Mouse (Mus musculus) testis, postnatal 10 days (tissue): ENCODE results near the gene Phyh.

Source experiments
- DNase-seq: peaks from one replicate; pipeline ENCODE4 v3.0.0; 2021; ENCODE audit warnings: low spot score

The Phyh gene

GRCm38 (mm10) chr2:4918860-4919739, at the start of gene Phyh:
Phyh (plus strand) TSS chr2:4919019.
- peak; percentile 92 for DNase-seq

DNA sequence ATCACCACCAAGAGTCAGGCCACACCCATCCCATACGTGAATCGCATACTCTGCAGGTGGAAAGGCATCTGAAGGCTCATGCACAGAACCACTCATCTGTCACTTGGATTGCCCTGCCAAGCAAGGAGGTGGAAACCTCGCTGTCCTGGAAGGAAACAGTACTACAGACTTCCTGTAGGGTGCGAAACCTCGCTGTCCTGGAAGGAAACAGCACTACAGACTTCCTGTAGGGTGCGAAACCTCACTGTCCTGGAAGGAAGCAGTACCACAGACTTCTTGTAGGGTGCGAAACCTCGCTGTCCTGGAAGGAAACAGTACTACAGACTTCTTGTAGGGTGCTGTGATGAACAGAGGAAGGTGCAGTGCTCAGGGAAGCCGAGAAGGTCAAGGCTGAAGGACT, 46.1 kb upstream of the Phyh start:
- no peak for DNase-seq

DNA sequence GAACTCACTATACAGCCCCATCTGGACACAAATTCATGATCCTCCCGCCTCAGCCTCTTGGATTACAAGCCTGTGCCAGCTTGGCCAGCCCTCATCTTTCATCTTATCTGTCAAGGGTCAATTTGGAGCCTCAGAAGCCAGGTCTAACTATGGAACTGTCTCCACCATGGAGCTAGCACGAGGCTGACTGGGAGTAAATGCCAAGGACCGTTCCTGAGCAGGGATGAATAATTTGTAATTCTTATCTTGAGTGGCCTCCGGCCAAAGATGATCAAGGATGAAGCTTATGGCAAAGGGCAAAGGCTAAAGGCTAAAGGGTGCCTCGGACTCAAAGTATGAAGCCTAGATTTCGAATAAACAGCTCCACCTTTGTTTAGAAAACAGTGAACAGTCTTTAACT, 45.5 kb upstream of the Phyh start:
- no peak for DNase-seq

DNA sequence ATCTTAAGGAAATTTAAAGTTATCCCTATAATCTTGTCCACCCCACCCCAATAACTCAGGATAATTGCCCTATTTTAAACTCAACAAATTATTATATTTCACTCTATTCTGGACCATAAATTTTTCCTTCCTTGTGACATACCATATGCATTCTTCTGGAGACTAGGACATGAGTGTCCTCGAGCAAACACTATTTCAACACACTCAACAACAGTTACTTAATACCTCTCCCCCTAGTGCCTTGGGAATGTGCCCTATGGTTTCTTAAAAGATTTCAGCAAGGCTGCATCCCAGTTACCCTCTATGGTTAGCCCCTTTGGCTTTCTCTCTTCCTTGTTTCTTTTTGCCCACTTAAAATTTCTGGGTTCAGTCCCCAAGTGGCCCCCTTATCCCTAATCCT, 43.7 kb upstream of the Phyh start:
- DNase-seq = no peak

GRCm38 (mm10) chr2:4876131-4876530, 42.7 kb upstream of the Phyh start:
- no peak for DNase-seq

DNA sequence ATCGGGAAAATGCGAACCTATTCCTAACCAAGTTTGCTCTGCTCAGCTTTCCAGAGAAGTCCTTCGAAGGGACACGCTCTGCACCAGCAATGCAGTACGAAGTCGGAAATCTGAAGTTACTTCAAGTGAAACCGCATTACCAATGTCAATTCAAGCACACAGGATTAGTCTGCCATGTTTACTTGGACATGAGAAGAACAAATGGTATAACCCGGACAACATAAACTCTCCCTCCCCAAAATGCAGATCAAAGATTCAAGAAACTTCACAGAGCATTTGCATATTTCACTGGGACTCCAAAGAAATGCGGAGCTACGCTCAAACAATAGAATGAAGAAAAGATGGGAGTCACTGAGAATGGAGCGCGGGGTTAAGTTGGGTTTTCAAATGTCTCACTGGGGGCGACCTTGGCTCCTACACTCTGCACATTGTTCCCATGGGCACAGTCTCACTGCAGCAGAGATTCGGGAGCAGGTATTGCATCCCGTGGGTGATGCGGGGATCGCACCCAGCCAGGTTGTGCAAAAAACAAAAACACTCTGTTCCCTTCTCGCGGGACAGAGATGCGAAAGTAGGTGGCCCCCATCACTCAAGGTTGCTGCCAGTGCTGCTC, 38.0 kb upstream of the Phyh start:
- DNase-seq = peak; percentile 64

GRCm38 (mm10) chr2:4881350-4882248, 37.2 kb upstream of the Phyh start, which contains the start of gene Sephs1:
Sephs1 (plus strand) TSS chr2:4881564.
- peak; percentile 90 for DNase-seq

- DNase-seq = peak; percentile 82
Observed at GRCm38 (mm10) chr2:4882249-4882791, 36.5 kb upstream of the Phyh start.

GRCm38 (mm10) chr2:4883009-4883704, 35.7 kb upstream of the Phyh start:
- no peak for DNase-seq

DNA sequence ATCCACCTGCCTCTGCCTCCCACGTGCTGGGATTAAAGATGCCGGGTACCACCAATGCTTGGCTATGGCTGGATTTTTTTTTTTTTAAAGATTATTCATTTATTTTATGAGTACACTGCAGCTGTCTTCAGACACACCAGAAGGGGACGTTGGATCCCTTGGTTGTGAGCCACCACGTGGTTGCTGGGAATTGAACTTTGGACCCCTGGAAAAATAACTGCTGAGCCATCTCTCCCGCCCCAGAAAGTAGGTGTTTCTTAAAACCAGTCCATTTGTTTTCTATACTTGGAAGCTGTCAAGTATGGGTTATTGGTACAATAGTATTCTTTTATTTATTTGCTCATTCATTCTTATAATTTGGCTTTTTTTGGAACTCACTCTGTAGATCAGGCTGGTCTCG, 31.9 kb upstream of the Phyh start:
- no peak for DNase-seq

DNA sequence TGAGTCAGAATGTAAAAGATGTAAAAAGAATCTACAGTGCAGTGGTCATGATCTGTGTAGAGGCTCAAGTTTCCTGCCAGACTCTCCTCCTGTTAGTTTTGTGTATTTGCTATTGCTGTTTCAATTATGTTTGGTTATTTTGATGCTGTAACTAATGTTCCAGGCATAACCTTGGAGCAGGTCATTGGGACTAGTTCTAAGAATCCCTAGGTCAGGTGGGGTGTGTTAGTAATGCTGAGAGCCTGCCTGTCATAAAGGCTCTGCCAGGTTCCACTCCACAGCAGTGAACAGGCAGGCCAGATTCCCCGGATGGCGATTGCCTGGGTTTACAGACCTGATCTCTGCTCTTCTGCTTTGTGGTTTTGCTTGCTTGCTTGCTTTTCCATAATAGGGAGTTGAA, 23.2 kb upstream of the Phyh start:
- no peak for DNase-seq

GRCm38 (mm10) chr2:4896970-4897369, 21.8 kb upstream of the Phyh start:
- DNase-seq = no peak

- DNase-seq = no peak
Observed at GRCm38 (mm10) chr2:4900624-4901023, 18.2 kb upstream of the Phyh start.

- DNase-seq = no peak
Observed at GRCm38 (mm10) chr2:4902346-4902745, 16.5 kb upstream of the Phyh start.

- no peak for DNase-seq
Observed at GRCm38 (mm10) chr2:4907120-4907519, 11.7 kb upstream of the Phyh start.

DNA sequence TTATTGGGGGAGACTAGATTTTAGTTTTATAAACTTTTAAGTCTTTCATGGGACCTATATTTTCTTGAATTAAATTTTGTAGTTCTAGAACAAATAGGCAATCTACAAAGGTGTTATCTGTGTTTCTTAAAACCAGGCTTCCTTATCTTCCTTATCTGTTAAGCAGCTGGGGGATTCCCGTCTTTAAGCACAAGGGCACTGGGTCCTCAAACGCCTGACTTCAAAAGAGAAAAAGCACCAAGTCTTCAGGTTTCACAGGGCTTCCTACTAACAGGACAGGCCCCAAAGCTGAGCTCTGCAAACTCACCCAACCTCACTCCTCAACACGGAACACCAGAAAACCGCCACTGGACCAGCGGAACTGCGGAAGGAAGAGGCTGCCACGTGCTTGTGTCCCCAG, 10.9 kb upstream of the Phyh start:
- DNase-seq = no peak

GRCm38 (mm10) chr2:4908771-4909315, 10.0 kb upstream of the Phyh start:
- DNase-seq = no peak

DNA sequence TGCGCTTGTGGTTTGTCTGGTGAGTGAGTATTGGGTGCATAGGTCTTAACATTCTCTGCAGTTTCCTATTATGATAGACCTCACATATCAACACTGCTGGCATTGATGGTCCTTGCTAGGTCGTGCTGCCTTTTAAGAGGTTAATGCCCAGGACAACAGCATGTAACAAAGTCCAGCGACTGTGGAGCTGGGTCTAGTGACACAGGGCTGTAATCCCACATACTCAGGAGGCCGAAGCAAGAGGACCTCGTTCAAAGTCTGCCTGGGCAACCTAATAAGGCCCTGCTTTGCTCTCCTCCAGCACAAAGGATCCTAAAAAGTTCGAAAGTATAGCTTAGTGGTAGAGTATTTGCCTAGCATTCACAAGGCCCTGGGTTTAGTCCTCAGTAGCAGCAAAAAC, 8.9 kb upstream of the Phyh start:
- DNase-seq = no peak

DNA sequence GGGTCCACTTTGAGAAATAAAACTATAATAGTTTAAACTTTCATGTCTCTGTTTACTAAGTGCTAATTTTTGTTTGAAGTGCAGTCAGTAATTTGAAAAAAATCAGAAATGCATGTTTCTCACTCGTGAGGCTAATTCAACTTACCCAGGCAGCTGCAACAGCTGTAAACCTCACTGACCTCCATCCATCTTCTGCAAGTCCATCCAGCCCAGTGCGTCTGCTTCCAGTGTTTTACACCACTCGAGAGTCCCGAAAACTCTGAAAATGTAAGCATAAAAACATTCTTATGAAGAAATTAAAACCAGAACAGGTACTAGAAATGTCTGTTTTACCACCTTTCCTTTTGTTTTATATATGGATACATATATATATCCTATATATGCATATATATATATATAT, 8.3 kb upstream of the Phyh start:
- DNase-seq = no peak

DNA sequence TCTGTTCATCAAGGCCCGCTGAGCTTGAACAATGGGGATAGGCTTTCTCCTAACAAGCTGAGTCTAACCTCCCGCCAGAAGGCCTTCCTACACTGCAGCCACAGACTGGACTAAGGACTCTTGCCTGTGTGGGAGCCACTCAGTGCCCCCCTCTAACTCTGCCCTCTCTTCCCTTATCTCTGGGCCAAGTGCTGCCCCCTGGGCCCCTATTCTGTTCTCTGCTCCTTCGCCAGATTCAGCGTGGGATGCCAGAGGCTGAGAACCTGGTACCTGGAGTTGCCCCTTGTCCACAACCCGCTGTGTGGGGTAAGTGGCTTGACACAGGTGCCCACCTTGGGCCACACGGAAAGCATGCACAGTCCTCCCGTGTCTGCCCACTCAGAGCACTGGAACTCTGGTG, 4.9 kb upstream of the Phyh start:
- no peak for DNase-seq

DNA sequence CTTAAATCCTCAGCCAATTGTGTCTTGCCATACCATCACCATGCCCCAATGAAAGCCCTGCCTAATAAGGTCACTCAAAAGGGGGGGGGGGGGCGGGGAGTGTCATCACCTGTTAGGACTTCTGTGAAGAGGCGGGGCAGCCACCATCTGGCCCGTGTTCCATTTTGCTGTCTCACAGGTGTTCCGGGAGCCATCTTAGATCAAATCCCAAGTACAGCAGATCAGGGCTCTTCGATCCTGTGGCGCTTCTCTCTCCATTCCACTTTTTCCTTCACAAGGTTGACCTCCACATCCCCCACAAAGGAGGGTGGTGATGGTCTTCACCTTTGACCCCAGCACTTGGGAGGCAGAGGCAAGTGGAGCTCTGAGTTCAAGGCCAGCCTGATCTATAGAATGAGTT, 2.8 kb upstream of the Phyh start:
- no peak for DNase-seq
